Mouse (Mus musculus) hindbrain, embryonic 15.5 days (tissue): ENCODE data around the gene Arhgef10l. TPM values are rescaled to one million over a fixed set of nuclear protein-coding genes. Genes with fewer than 3 reads are reported as not detected.
"Not testable (repeated sequence)": the region's sequence is repeated elsewhere in the genome, so short reads cannot be mapped to it uniquely, and the experiment has no call there.

ENCODE experiments used
- ATAC-seq: fragments of 200-750 bp; cut with Nextera tagmentation; 2 replicates; pipeline ENCODE4 v1.8.0; 2017; ENCODE audit warnings: low read depth, moderate number of reproducible peaks, moderate TSS enrichment; ENCODE audit not compliant: low FRiP score
- H3K27ac ChIP-seq: fragments of 300-500 bp; sonication (generic); replicated peaks from 2 replicates; pipeline ENCODE4 v1.5.1; 2015; ENCODE audit warnings: mild to moderate bottlenecking, inconsistent platforms
- H3K27me3 ChIP-seq: fragments of 300-500 bp; sonication (generic); 2 replicates; pipeline ENCODE4 v1.6.1; 2015; ENCODE audit warnings: control low read depth, inconsistent platforms
- H3K36me3 ChIP-seq: fragments of 300-500 bp; sonication (generic); 2 replicates; pipeline ENCODE4 v1.6.1; 2015; ENCODE audit warnings: control low read depth, inconsistent platforms
- H3K4me1 ChIP-seq: fragments of 300-500 bp; sonication (generic); replicated peaks from 2 replicates; pipeline ENCODE4 v1.6.1; 2015; ENCODE audit warnings: control low read depth, inconsistent platforms
- H3K4me2 ChIP-seq: fragments of 300-500 bp; sonication (generic); 2 replicates; pipeline ENCODE4 v1.6.1; 2015; ENCODE audit warnings: moderate library complexity, mild to moderate bottlenecking, inconsistent platforms
- H3K4me3 ChIP-seq: fragments of 300-500 bp; sonication (generic); 2 replicates; pipeline ENCODE4 v1.5.1; 2015; ENCODE audit warnings: mild to moderate bottlenecking, inconsistent platforms
- H3K9ac ChIP-seq: fragments of 300-500 bp; sonication (generic); 2 replicates; pipeline ENCODE4 v1.6.1; 2015; ENCODE audit warnings: inconsistent platforms
- H3K9me3 ChIP-seq: fragments of 300-500 bp; sonication (generic); 2 replicates; pipeline ENCODE4 v1.6.1; 2016; ENCODE audit warnings: control low read depth, inconsistent platforms
- WGBS: fragments of 180-500 bp; shearing (Covaris S2); methylation state at CpG from one replicate; pipeline ENCODE4 v1.1.7; 2015; 5-methylcytosine and 5-hydroxymethylcytosine counted together
- polyA plus RNA-seq: library from polyadenylated mRNA; unstranded; fragments of >200 nt; fragmentation: Nextera tagmentation; extraction: Ambion mirVana; gene quantifications from 2 replicates; pipeline ENCODE4 v1.2.1, GENCODE M21; 2015

Arhgef10l gene
- polyA plus RNA-seq, 1 experiment from 2014 or later = 28.2 TPM

DNA sequence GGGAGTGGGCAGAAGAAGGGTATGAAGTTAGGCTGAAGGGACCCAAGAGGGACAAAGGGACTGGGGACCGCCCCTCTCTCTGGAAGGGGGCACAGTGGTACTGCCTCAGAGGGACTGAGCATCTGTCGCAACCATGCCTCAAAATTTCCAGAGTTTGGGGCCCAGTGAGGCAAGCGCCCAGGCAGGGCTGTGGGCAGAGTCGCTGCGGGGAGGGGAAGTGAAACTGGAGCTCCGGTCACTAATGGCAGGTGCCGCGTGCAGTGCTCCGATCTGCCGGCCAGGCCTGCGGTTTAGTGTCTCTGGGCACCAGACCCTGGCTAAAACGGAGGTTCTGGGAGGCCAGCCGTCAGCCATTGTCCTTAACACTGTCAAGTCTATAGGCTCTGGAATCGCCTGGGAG lies 99.0 kb downstream of the Arhgef10l start:
- H3K36me3 ChIP-seq = peaks cover 67% of the 10 kb centered on the region
- H3K9me3 ChIP-seq = no peaks in the 10 kb centered on the region
- ATAC-seq = no peak
- no peak overlapping the region for H3K27ac ChIP-seq
- WGBS = 89% methylated on average over 14 of the region's 14 CpGs
- no peaks in the 10 kb centered on the region for H3K27me3 ChIP-seq
- H3K9ac ChIP-seq = no peak overlapping the region
- no peak overlapping the region for H3K4me2 ChIP-seq
- no peak overlapping the region for H3K4me3 ChIP-seq
- H3K4me1 ChIP-seq = peaks cover 8% of the 10 kb centered on the region; the same call in 1 of the 2 replicates

DNA sequence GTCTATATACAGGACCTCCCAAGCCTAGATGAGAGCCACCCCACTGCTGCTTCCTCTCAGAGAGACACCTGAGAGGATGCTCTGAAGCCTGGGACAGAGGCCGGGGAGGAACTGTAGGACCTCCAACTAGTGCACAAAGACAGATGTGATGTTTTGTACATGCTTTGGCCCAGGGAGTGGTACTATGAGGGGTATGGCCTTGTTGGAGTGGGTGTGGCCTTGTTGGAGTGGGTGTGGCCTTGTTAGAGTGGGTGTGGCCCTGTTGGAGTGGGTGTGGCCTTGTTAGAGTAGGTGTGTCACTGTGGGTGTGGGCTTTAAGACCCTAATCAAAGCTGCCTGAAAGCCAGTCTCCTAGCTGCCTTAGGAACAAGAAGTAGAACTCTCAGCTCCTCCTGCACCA lies 101.4 kb downstream of the Arhgef10l start:
- not testable (repeated sequence) for ATAC-seq, H3K27me3 ChIP-seq, H3K4me1 ChIP-seq, H3K27ac ChIP-seq, H3K9ac ChIP-seq, H3K9me3 ChIP-seq, H3K4me2 ChIP-seq, H3K4me3 ChIP-seq
- peaks cover 69% of the 10 kb centered on the region for H3K36me3 ChIP-seq
- 100% methylated on average over 1 of the region's 1 CpGs for WGBS

DNA sequence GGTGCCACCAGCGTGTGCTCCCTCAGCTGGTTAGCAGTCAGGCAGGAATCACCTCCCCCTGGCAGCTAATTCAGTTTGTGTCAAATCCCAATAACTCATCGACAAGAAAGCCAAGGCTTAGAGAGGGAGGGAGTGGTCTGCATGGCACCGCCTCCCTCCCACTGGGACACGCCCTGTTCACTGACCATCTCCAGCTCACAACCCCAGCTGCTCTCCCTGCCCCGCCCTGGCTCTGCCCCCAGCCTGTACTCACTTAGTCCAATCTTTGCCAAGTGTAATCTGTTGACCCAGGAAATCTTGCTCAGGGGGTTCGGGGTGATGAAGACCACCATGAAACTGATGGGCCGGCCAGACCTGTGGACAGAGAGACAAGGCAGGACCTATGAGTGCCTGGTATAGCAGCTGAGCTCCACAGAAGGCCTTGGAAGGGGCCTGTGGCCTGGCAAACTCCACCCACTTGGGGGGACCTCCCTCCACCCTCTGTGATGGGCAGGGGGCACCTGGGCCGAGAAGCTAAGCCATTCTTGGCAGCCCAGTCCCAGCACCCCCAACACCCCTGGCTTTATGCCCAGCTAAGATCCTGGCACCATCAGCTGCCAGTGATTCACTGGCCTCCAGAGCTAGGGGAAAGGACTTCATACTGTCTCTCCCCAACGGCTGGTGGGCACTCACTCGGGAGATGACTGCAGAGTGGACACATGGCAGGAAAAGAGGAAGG lies 103.2 kb downstream of the Arhgef10l start:
- peak overlapping the region; percentile 73 for H3K27ac ChIP-seq
- no peak overlapping the region for H3K4me2 ChIP-seq
- H3K36me3 ChIP-seq = peaks cover 51% of the 10 kb centered on the region
- peak; percentile 85 for ATAC-seq
- WGBS = 64% methylated on average over 10 of the region's 10 CpGs
- no peak overlapping the region for H3K9ac ChIP-seq
- H3K4me1 ChIP-seq = peaks cover 8% of the 10 kb centered on the region; the same call in 1 of the 2 replicates
- no peak overlapping the region for H3K4me3 ChIP-seq
- no peaks in the 10 kb centered on the region for H3K27me3 ChIP-seq
- no peaks in the 10 kb centered on the region for H3K9me3 ChIP-seq

DNA sequence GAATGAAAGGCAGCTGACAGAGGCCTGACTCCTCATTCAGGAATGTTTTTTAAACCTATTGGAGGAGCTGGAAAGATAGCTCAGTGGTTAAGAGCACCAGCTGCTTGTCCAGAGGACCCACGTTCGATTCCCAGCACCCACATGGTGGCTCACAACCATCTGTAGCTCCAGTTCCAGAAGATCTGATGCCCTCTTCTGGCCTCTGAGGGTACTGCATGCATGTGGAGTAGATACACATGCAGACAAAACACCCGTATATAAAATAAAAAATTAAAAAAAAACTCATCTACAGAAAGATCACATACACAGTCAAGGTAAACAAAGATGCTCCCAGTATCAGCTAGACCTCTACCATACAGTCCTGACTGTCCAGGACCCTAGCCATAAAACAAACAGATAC lies 104.1 kb downstream of the Arhgef10l start:
- no peak overlapping the region for H3K4me3 ChIP-seq
- H3K9me3 ChIP-seq = no peaks in the 10 kb centered on the region
- no peak overlapping the region for H3K27ac ChIP-seq
- no peak overlapping the region for H3K9ac ChIP-seq
- peaks cover 42% of the 10 kb centered on the region for H3K36me3 ChIP-seq
- no peaks in the 10 kb centered on the region for H3K27me3 ChIP-seq
- no peak overlapping the region for H3K4me2 ChIP-seq
- 97% methylated on average over 3 of the region's 3 CpGs for WGBS
- peaks cover 8% of the 10 kb centered on the region; the same call in 1 of the 2 replicates for H3K4me1 ChIP-seq
- no peak for ATAC-seq

DNA sequence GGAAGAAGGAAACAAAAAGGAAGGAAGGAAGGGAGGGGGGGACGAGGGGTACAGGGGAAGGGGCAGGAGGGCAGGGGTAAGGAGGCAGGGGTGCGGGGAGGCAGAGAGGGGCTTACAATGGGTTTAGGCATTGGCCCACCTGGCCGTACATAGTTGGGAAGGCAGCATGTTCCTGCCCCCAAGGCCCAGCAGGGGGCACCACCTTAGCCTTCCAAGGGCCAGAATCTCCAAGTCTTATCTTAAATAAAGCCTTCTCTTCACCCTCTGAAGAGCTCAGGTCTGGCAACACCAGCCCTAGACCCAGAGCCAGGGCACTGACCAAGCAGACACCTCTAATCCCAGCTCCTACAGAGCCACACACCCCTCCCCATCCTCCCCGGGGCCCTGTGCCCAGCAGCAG lies 106.0 kb downstream of the Arhgef10l start:
- H3K27me3 ChIP-seq = no peaks in the 10 kb centered on the region
- H3K4me3 ChIP-seq = no peak overlapping the region
- peaks cover 34% of the 10 kb centered on the region for H3K36me3 ChIP-seq
- no peak overlapping the region for H3K4me2 ChIP-seq
- ATAC-seq = no peak
- WGBS = 90% methylated on average over 4 of the region's 4 CpGs
- peaks cover 8% of the 10 kb centered on the region; the same call in 1 of the 2 replicates for H3K4me1 ChIP-seq
- H3K9ac ChIP-seq = no peak overlapping the region
- no peak overlapping the region for H3K27ac ChIP-seq
- H3K9me3 ChIP-seq = no peaks in the 10 kb centered on the region

DNA sequence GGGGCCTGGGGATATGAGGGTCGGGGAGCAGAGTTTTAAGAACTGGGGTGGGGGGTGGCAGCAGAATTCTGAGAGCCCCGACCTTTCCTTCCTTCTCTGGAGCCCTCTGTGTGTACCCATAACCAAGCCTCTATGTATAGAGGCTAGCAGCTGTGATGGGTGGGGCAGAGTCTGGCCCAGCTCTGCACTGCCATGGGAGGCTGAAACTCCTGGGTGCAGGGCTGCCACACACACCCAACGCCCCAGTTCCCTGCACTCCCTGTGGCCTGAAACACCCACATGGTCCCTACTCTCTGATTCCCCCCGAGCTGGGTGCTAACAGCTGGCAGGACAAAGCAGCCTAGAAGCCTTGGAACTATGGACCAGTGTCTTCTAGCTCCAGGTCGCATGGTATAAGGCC lies 107.6 kb downstream of the Arhgef10l start:
- H3K9me3 ChIP-seq = no peaks in the 10 kb centered on the region
- 91% methylated on average over 5 of the region's 5 CpGs for WGBS
- ATAC-seq = no peak

DNA sequence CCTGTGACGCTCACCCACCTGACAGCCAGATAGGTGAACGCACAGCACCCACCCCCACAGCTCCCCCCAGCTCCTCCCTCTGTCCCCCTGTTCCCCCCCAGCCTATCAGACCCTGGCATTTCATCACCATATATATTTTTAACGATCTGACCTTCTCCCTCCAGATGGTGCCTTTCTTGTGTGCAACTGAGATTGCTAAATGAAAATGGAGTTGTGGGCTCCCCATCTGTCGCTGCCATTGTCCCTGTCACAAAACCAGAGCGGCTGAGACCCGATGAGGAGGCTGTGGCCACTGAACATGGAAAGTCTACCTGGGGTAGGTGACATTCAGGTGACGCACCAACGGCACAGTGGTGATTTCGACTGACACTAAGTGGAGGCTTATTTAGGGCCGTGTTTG lies 109.3 kb downstream of the Arhgef10l start:
- Histone ChIP-seq H3K9me3 (no peaks in the 10 kb centered on the region), H3K36me3 (peaks cover 20% of the 10 kb centered on the region), H3K9ac (no peak overlapping the region), H3K4me1 (no peaks in the 10 kb centered on the region), H3K4me3 (no peak overlapping the region), H3K4me2 (no peak overlapping the region), H3K27ac (no peak overlapping the region), H3K27me3 (no peaks in the 10 kb centered on the region)
- 74% methylated on average over 10 of the region's 10 CpGs for WGBS
- ATAC-seq = no peak

More for the DNA sequence above, 107.6 kb downstream of the Arhgef10l start:
- Histone ChIP-seq H3K27ac (no peak overlapping the region), H3K36me3 (peaks cover 28% of the 10 kb centered on the region), H3K4me3 (no peak overlapping the region), H3K9ac (no peak overlapping the region), H3K4me2 (no peak overlapping the region), H3K4me1 (peaks cover under 1% of the 10 kb centered on the region; the same call in 1 of the 2 replicates), H3K27me3 (no peaks in the 10 kb centered on the region)

DNA sequence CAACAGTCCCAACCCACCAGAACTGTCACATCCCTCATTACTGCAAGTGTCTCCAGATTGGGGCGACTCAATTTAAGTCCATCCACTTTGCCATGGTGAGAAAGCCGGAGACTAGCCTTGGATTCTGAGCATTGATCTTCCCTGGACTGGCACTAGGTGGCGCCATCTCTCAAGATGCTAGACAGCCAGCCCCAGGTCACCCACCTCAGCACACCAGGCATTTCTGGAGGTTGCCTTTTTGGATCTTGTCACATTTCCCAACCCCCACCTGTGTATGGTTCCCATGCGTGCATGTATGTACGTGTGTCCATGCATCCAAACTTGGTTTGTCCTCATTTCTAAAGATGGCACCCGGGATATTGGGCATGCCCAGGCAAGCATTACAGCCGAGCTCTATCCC lies 110.5 kb downstream of the Arhgef10l start:
- H3K27ac ChIP-seq = no peak overlapping the region
- H3K9ac ChIP-seq = no peak overlapping the region
- ATAC-seq = no peak; the same call in 1 of the 2 replicates
- no peak overlapping the region for H3K4me3 ChIP-seq
- H3K36me3 ChIP-seq = peaks cover 19% of the 10 kb centered on the region
- no peaks in the 10 kb centered on the region for H3K27me3 ChIP-seq
- peaks cover 3% of the 10 kb centered on the region for H3K4me1 ChIP-seq
- whole genome bisulfite sequencing = 49% methylated on average over 7 of the region's 7 CpGs
- no peaks in the 10 kb centered on the region for H3K9me3 ChIP-seq
- no peak overlapping the region for H3K4me2 ChIP-seq

DNA sequence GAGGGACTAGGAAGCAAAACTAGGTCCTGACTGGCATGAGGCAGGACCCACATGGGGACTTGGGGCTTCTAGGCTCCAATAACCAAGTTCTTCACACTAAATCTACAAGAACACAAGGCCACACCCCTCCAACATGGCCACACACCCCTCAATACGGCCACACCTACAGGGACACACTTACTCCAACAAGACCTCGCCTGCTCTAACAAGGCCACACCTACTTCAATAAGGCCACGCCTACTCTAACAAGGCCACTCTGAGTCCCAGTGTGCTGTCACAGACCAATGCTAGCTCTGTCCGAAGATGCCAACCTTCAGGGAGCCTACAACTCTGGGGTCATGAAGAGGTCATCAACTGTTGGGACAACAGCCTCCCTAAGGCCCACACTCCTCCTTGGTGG lies 111.3 kb downstream of the Arhgef10l start:
- Histone ChIP-seq H3K27me3 (no peaks in the 10 kb centered on the region), H3K9me3 (no peaks in the 10 kb centered on the region), H3K27ac (no peak overlapping the region), H3K4me1 (peaks cover 10% of the 10 kb centered on the region), H3K9ac (no peak overlapping the region), H3K4me3 (no peak overlapping the region), H3K36me3 (peaks cover 19% of the 10 kb centered on the region), H3K4me2 (no peak overlapping the region)
- WGBS = 90% methylated on average over 4 of the region's 4 CpGs
- ATAC-seq = no peak

DNA sequence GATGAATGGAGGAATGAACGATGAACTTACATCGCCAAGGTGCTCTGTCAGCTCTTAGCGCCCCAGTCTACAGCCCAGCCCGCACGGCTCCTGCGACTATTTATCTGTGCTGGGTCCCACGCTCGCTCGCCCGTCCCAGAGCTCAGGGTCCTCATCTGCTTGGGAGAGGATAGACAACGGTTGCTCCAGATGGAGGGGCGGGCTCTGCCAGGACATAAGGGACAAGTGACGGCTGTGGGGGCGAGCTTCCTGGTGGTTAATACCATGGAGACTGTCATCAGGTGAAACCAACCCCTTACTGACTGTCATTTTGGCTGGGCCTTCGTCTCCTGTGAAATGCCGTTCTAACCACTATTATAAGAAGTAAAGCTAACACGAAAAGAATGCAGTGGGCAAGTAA lies 114.0 kb downstream of the Arhgef10l start:
- no peak overlapping the region for H3K27ac ChIP-seq
- no peak overlapping the region for H3K9ac ChIP-seq
- no peak for ATAC-seq
- H3K36me3 ChIP-seq = peaks cover 19% of the 10 kb centered on the region
- no peak overlapping the region for H3K4me3 ChIP-seq
- 86% methylated on average over 17 of the region's 17 CpGs for WGBS
- no peak overlapping the region for H3K4me2 ChIP-seq
- H3K27me3 ChIP-seq = no peaks in the 10 kb centered on the region
- H3K9me3 ChIP-seq = no peaks in the 10 kb centered on the region
- peaks cover 10% of the 10 kb centered on the region for H3K4me1 ChIP-seq

DNA sequence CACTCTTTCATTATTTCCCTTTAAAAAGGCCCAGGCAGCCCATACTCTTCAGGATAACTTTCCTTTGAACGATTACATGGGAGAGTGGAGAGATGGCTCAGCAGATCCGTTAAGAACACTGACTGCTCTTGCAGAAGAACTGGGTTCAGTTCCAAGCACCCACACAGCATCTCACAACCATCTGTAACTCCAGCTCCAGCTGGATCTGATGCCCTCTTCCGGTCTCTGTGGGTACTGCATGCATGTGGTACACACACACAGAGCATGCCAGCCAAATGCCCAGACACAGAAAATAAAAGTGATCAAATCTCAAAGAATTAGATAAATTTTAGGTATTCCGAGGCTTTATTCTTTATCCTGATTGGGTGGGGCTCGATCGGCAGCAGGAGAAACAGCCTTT lies 115.1 kb downstream of the Arhgef10l start:
- Histone ChIP-seq H3K36me3 (peaks cover 19% of the 10 kb centered on the region), H3K4me1 (peaks cover 10% of the 10 kb centered on the region), H3K9me3 (no peaks in the 10 kb centered on the region), H3K9ac (no peak overlapping the region), H3K4me3 (no peak overlapping the region), H3K27me3 (no peaks in the 10 kb centered on the region), H3K4me2 (no peak overlapping the region), H3K27ac (peak overlapping the region; percentile 33; the same call in 1 of the 2 replicates)
- no peak for ATAC-seq
- WGBS = 95% methylated on average over 6 of the region's 6 CpGs

DNA sequence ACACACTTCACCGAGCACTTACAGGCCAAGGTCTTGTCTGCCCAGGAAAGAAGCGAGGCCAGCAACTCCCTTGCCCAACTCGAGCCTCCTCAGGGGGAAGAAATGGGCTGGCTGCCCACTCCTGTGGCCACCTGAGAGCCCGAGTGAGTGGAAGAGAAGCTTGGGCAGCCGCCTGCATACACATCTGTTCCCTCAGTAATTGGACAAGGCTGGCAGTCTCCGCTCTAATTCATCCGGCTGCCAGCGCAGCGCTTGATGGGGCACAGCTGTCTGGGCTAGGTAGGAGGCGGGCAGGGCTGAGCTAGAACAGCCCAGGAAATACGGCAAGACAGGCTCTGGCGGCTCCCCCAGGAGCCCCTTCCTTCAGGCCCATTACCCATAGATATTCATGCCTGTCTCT lies 115.8 kb downstream of the Arhgef10l start:
- Histone ChIP-seq H3K27me3 (no peaks in the 10 kb centered on the region), H3K4me3 (no peak overlapping the region), H3K4me1 (peaks cover 10% of the 10 kb centered on the region), H3K27ac (peak overlapping the region; percentile 33), H3K9me3 (no peaks in the 10 kb centered on the region), H3K9ac (no peak overlapping the region), H3K4me2 (no peak overlapping the region), H3K36me3 (peaks cover 19% of the 10 kb centered on the region)
- 45% methylated on average over 12 of the region's 12 CpGs for WGBS
- ATAC-seq = peak; percentile 76; the same call in 1 of the 2 replicates
